Mouse (Mus musculus): ENCODE data around the gene Bcas3. TPM values are rescaled to one million over a fixed set of nuclear protein-coding genes. Genes with fewer than 3 reads are reported as not detected.

Gene Bcas3
- total RNA-seq, 2 experiments from 2014 or later, result 58.3 to 59.5 TPM

GRCm38 (mm10) chr11:85577816-85578645, 225.1 kb downstream of the Bcas3 start:
- DNase-seq (ENCODE audit: low spot score in 2 of 2), result peak; percentile 1 to 4
- intact Hi-C loops (cut with DNase I), result no loop called here

DNA sequence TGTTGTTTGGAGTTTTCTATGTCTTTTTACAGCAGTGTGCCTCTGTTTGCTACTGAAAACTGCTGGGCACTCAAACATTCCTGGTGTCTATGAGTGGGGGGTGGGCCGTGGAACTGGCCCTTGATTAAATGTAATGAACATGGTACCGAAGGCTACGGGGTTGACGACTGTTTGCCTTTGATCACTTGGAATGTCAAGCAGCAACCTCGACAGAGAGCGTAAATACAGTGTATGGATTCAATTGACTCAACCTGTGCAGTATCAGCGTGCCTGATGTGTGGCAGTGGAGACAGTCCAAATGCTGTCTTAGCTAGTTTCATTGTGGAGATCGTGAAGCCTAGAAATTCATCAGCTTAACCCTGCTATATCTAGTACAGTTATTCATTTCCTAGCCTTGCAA, 231.1 kb downstream of the Bcas3 start:
- intact Hi-C loops (cut with DNase I), result no loop called here
- DNase-seq (ENCODE audit: low spot score in 2 of 2), result no peak

DNA sequence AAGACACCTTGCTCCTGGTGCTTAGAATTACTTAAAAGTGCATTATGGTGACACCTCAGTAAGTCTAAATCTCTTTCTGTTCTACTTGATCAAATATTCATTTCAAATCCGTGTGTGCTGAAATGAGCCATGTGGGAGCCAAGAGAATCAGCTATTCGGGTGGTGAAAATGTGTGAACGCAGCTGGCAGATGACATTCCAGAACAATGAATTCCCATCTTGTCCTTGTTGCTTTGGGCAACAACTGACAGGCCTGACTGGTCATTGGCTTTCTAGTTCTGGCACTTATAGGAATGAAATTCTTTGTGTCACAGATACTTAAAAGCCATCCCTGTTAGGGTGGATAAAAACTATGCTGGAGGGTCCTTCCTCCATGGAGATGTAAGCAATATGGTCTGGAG, 240.7 kb downstream of the Bcas3 start:
- intact Hi-C loops (cut with DNase I), result no loop called here
- peak in 1 of 2 experiments; percentile 4 for DNase-seq (ENCODE audit: low spot score in 2 of 2)

DNA sequence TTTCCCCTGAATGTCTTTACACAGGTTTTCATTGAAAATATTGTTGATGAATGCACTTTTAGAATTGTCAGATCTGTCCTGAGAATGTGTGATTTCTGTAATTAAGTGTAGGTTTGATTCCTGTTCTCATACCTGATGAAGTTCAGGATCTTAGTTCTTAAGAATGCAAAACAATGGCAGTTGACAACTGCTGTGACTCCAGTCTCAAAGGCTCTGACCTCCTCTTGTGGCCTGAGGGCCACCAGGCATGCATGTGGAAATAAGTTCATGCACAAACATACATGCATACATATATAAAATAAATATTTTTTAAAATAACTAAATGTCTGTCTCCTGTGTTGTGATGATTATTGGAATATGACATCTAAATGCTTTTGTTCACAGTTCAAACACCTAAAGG, 246.3 kb downstream of the Bcas3 start:
- intact Hi-C loops (cut with DNase I), result no loop called here

GRCm38 (mm10) chr11:85603546-85604322, 250.8 kb downstream of the Bcas3 start:
- intact Hi-C loops (cut with DNase I), result no loop called here
- DNase-seq (ENCODE audit: low spot score in 2 of 2), result no peak

More for the DNA sequence above, 246.3 kb downstream of the Bcas3 start:
- DNase-seq (ENCODE audit: low spot score in 2 of 2), result no peak

DNA sequence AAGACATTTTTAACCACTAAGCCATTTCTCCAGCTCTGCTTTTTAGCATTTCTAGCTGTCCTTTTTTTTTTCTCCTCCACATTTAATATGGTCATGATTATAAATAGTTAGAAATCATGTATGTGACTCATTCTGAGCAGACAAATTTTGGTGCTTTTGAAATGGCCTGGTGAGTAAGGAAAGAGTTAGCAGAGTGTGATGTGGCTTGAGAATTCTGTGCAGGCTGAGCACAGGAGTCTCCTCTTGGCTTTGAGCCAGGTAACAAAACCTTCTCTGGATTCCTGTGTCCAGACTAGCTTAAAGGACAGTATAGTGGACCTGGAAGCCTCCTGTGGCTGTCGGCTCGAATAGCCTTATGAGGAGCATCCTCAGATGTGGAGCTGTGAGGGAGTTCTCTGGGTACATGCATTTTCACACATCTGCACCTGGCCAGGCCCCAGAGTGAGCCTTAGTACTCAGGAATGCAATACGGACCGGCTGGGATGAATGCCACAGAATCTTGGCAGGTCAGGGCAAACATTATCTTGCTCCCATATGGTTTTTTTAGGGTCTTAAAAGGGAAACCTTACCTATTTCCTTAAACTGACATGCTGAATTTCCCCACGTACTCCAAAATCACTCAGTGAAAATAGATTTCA, 256.5 kb downstream of the Bcas3 start:
- intact Hi-C loops (cut with DNase I), result no loop called here
- DNase-seq (ENCODE audit: low spot score in 2 of 2), result peak in 1 of 2 experiments; percentile 26

DNA sequence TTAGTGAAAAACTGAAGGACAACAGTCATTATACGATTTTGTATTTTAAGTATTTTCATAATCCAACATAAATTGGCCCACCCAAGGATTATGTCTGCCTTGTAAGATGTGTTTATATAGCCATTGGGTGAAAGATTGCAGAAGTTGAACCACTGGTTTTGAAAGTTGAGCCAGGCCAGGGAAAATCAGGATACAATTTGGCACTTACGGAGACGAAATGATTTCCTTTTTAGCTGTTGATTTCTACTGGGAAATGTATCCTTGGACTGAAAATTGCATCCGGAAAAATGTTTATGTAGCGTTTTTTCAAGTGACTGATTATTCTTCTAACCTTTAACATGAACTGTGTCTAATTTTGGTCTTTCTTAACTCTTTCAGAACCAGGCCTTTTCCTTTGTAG, 260.1 kb downstream of the Bcas3 start:
- intact Hi-C loops (cut with DNase I), result no loop called here
- no peak for DNase-seq (ENCODE audit: low spot score in 2 of 2)

- DNase-seq (ENCODE audit: low spot score in 2 of 2), result no peak
- intact Hi-C loops (cut with DNase I), result no loop called here
These were observed 260.6 kb downstream of the Bcas3 start for GRCm38 (mm10) chr11:85613586-85613985.

GRCm38 (mm10) chr11:85614431-85614830, 261.5 kb downstream of the Bcas3 start:
- intact Hi-C loops (cut with DNase I), result no loop called here
- no peak for DNase-seq (ENCODE audit: low spot score in 2 of 2)

GRCm38 (mm10) chr11:85615421-85615820, 262.5 kb downstream of the Bcas3 start:
- no peak for DNase-seq (ENCODE audit: low spot score in 2 of 2)

GRCm38 (mm10) chr11:85621486-85621885, 268.5 kb downstream of the Bcas3 start:
- no peak for DNase-seq (ENCODE audit: low spot score in 2 of 2)
- intact Hi-C loops (cut with DNase I), result no loop called here

More at GRCm38 (mm10) chr11:85615421-85615820, 262.5 kb downstream of the Bcas3 start:
- intact Hi-C loops (cut with DNase I), result no loop called here

GRCm38 (mm10) chr11:85621994-85622393, 269.0 kb downstream of the Bcas3 start:
- intact Hi-C loops (cut with DNase I), result no loop called here

DNA sequence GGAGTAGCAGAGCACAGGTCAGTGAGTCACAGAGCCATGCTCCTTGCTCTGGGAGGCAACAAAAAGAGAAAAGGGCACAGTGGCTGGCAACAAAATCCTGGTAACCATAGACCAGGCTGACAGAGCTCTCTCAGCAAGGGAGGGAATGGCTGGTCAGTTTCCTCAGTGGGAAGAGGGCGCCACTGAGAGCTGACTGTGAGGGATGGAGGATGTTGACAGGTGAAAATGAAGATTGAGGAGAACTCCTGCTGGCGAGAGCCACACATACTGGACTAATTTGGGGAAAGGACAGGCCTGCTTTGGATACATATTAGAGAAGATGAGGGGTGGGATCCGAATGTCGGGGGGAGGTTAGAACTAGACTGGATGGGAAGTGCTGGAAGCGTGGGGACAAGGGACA, 272.2 kb downstream of the Bcas3 start:
- DNase-seq (ENCODE audit: low spot score in 2 of 2), result no peak
- intact Hi-C loops (cut with DNase I), result no loop called here

More at GRCm38 (mm10) chr11:85621994-85622393, 269.0 kb downstream of the Bcas3 start:
- no peak for DNase-seq (ENCODE audit: low spot score in 2 of 2)

- intact Hi-C loops (cut with DNase I), result no loop called here
- no peak for DNase-seq (ENCODE audit: low spot score in 2 of 2)
These were observed 273.9 kb downstream of the Bcas3 start for GRCm38 (mm10) chr11:85626846-85627245.

GRCm38 (mm10) chr11:85627405-85627804, 274.4 kb downstream of the Bcas3 start:
- DNase-seq (ENCODE audit: low spot score in 2 of 2), result no peak
- intact Hi-C loops (cut with DNase I), result no loop called here

DNA sequence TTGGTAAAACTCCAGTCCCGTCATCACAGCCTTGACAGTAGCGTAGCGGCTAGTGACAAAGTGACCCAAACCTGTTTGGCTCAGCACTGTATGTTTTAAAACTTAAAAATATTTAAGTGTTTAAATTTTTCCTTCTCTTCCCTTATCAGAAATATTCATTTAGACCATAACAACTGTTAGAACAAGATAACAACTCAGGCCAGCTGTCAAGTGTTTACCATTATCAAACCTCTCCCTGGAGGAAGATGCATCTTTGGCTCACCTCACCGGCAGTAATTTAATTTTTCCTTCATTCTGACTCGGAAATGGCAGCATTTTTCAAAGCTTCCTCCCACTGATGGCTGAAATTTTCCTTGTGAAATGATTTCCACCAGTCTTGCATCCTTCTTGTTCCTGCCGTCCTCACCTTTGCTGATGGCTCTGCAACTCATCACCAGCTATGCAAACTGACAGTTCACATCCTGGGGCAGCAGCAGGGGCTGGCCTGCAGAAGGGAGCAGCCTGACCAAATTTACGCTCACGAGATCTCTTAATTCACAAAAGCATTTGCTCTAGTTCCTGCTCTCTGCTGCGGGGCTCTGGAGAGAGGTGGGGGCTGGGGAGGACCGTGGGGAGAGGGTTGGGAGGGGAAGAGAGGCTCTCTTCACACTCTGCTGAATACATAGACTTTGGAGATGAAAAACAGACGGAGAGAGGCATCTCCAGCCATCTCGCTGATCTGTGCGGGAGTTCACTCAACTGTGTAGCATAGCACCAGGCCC, 275.5 kb downstream of the Bcas3 start:
- intact Hi-C loops (cut with DNase I), result no loop called here
- DNase-seq (ENCODE audit: low spot score in 2 of 2), result no peak

GRCm38 (mm10) chr11:85632568-85632981, 279.6 kb downstream of the Bcas3 start:
- intact Hi-C loops (cut with DNase I), result no loop called here
- no peak for DNase-seq (ENCODE audit: low spot score in 2 of 2)

GRCm38 (mm10) chr11:85638696-85639495, 285.9 kb downstream of the Bcas3 start:
- DNase-seq (ENCODE audit: low spot score in 2 of 2), result no peak
- intact Hi-C loops (cut with DNase I), result no loop called here

DNA sequence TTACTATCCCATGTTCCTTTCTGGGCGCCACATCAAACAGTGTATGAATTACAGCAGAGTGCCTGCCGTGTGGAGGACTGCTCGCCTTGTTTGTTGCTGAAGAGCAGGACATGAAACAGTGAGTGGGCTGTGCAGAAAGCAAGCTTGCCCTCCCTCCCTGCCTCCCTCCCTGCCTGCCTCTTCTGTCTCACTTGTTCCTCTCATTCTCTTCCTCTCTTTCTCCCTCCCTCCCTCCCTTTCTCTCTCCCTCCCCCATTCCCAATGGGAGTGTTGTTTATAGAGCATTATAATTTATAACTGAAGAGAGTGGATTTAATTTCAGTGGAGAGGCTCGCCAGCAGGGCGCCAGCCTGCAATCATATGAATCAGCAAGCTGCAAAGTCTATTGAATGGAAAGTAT, 287.7 kb downstream of the Bcas3 start:
- peak; percentile 14 to 19 for DNase-seq (ENCODE audit: low spot score in 2 of 2)
- intact Hi-C loops (cut with DNase I), result no loop called here

Measured in left cerebral cortex, postnatal 14 days (tissue).